Mouse (Mus musculus): ENCODE data around the gene Gm20219. TPM values are rescaled to one million over a fixed set of nuclear protein-coding genes. Genes with fewer than 3 reads are reported as not detected.

Gm20219 gene
- polyA plus RNA-seq (2015; fragmentation: Nextera tagmentation; extraction: Ambion mirVana): 0.08 and 0.14 TPM in 2 replicates

DNA sequence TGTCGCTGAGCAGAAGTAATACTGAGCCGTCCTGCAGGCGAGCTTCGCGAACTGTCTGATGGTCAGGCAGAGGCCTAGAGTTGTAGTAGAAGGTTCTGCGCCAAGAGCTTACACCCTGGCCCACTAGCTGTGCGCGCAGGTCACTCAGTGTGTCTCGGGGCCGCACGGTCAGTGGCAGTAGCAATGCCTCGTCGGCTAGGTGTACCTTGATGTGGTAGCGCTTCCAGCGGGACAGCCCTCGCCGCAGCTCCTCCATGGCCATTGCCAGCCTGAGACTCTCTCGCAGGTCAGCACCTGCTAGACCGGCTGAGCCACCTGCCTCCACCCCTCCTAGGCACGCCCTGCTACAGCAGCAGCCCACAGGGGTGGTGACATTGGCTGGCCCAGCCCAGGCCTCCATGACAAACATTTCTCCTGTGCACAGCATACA, at the start of gene Gm20219:
Gene Gm20219 (minus strand): TSS at position 266 of the 430 bp plus-strand sequence.
- ATAC-seq (ENCODE audit: low read depth): 0 out of 2 replicates have a peak, but pooled peaks have one; percentile 39
- WGBS (ENCODE audit: insufficient replicate concordance): 61% methylated on average over 20 of the region's 20 CpGs
- Histone ChIP-seq H3K4me1 (replicated peaks) (0 out of 2 replicates have a peak, but pooled peaks cover 2% of the 10 kb centered on the region), H3K9me3 (replicated peaks) (no peaks in the 10 kb centered on the region), H3K9ac (no peak within 1 kb of the TSS), H3K27ac (no peak within 1 kb of the TSS), H3K27me3 (no peaks in the 10 kb centered on the region), H3K36me3 (no peaks in the 10 kb centered on the region), H3K4me3 (replicated peaks) (no peak within 1 kb of the TSS), H3K4me2 (no peak within 1 kb of the TSS)
- DNase-seq: no peak

DNA sequence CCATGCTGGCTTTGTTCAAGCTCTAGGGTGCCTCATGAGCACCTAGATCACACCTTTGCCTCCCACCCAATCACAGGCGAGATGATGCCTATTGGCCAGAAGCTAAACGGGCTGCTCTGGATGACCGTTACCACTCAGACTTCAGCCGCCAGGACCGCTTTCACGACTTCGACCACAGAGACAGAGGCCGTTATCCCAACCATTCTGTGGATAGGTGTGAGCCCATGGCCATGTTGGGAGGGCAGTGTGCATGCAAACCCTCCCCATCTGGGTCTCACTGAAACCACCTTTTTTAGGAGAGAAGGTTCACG, 49.8 kb upstream of the Gm20219 start:
- Histone ChIP-seq H3K27ac (no peak overlapping the region), H3K27me3 (no peaks in the 10 kb centered on the region), H3K9me3 (replicated peaks) (no peaks in the 10 kb centered on the region), H3K36me3 (peaks cover 90% of the 10 kb centered on the region), H3K9ac (no peak overlapping the region), H3K4me1 (replicated peaks) (peaks cover 17% of the 10 kb centered on the region), H3K4me2 (no peak overlapping the region), H3K4me3 (replicated peaks) (no peak overlapping the region)
- ATAC-seq (ENCODE audit: low read depth): no peak
- 86% methylated on average over 9 of the region's 9 CpGs for WGBS (ENCODE audit: insufficient replicate concordance)
- DNase-seq: no peak

- Histone ChIP-seq H3K4me3 (replicated peaks) (no peak overlapping the region), H3K4me2 (no peak overlapping the region), H3K27ac (no peak overlapping the region), H3K4me1 (replicated peaks) (peaks cover 11% of the 10 kb centered on the region), H3K9ac (no peak overlapping the region), H3K9me3 (replicated peaks) (no peaks in the 10 kb centered on the region), H3K27me3 (no peaks in the 10 kb centered on the region), H3K36me3 (peaks cover 90% of the 10 kb centered on the region)
- ATAC-seq (ENCODE audit: low read depth): no peak
- 95% methylated on average over 28 of the region's 28 CpGs for WGBS (ENCODE audit: insufficient replicate concordance)
- DNase-seq: no peak
Observed at GRCm38 (mm10) chr17:56603186-56604069, 49.2 kb upstream of the Gm20219 start.

- DNase-seq (no peak), ATAC-seq (ENCODE audit: low read depth) (no peak)
- H3K9me3 ChIP-seq (replicated peaks): no peaks in the 10 kb centered on the region
- no peak overlapping the region for H3K4me2 ChIP-seq
- no peaks in the 10 kb centered on the region for H3K27me3 ChIP-seq
- 87% methylated on average over 8 of the region's 8 CpGs for WGBS (ENCODE audit: insufficient replicate concordance)
- H3K36me3 ChIP-seq: peaks cover 96% of the 10 kb centered on the region
- H3K27ac ChIP-seq: no peak overlapping the region
- no peak overlapping the region for H3K4me3 ChIP-seq (replicated peaks)
- H3K4me1 ChIP-seq (replicated peaks): peaks cover 16% of the 10 kb centered on the region
- H3K9ac ChIP-seq: no peak overlapping the region
Observed at GRCm38 (mm10) chr17:56593527-56594271, 39.5 kb upstream of the Gm20219 start.

DNA sequence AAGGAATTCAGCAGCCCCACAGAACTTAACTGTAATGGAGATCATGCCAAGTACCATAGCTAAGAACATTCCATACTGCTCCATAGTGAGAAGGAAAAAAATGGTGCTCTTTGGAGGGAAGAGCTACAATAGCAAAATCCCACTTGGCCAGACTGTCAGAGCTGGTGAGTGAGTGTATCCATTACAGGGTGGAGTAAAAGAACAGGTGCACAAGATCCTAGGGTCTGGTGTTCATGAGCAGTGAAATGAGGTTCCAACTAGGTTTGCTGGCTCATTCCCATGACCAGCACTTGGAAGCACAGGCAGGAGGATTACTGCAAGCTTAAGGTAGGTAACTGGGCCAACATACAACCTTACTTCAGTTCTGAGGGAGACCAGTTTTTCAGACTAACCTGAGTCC, 38.4 kb upstream of the Gm20219 start:
- Histone ChIP-seq H3K4me3 (replicated peaks) (no peak overlapping the region), H3K4me1 (replicated peaks) (peaks cover 25% of the 10 kb centered on the region), H3K9ac (no peak overlapping the region), H3K4me2 (no peak overlapping the region), H3K36me3 (peaks cover 100% of the 10 kb centered on the region), H3K9me3 (replicated peaks) (no peaks in the 10 kb centered on the region), H3K27ac (no peak overlapping the region), H3K27me3 (no peaks in the 10 kb centered on the region)
- DNase-seq (no peak), ATAC-seq (ENCODE audit: low read depth) (no peak)

GRCm38 (mm10) chr17:56588921-56589320, 34.7 kb upstream of the Gm20219 start:
- H3K4me3 ChIP-seq (replicated peaks): no peak overlapping the region
- ATAC-seq (ENCODE audit: low read depth): no peak
- no peak for DNase-seq
- WGBS (ENCODE audit: insufficient replicate concordance): 87% methylated on average over 4 of the region's 4 CpGs
- H3K4me1 ChIP-seq (replicated peaks): peaks cover 44% of the 10 kb centered on the region
- H3K9ac ChIP-seq: no peak overlapping the region
- peaks cover 79% of the 10 kb centered on the region for H3K36me3 ChIP-seq
- no peaks in the 10 kb centered on the region for H3K27me3 ChIP-seq
- H3K4me2 ChIP-seq: no peak overlapping the region
- no peaks in the 10 kb centered on the region for H3K9me3 ChIP-seq (replicated peaks)
- H3K27ac ChIP-seq: no peak overlapping the region

DNA sequence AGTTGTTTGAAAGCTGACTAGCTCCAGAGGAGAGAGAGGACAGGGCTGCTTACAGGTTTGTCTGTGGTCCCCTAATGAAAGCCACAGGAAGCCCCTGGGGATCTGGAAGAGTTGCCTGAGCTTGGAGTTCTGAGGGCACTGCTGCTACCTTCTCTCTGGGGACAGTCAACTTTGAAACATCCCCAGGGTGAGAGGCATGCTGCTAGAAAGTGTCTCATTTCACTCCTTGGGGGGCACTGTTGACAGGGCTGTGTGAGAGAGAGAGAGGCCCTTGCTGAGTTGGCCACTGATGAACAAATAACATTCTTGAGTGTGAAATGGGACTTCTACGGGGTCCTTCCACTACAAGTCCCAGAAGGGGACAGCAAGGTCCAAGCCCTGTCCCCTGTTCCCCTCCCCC, 33.6 kb upstream of the Gm20219 start:
- Histone ChIP-seq H3K27ac (peak overlapping the region; percentile 27; the same call in 1 of the 2 replicates), H3K4me2 (peak overlapping the region; percentile 92; the same call in 1 of the 2 replicates), H3K4me1 (replicated peaks) (peaks cover 51% of the 10 kb centered on the region), H3K27me3 (no peaks in the 10 kb centered on the region), H3K36me3 (peaks cover 70% of the 10 kb centered on the region), H3K4me3 (replicated peaks) (peak overlapping the region; percentile 95; the same call in 1 of the 2 replicates), H3K9ac (peak overlapping the region; percentile 40), H3K9me3 (replicated peaks) (no peaks in the 10 kb centered on the region)
- ATAC-seq (ENCODE audit: low read depth) (no peak), DNase-seq (no peak)
- WGBS (ENCODE audit: insufficient replicate concordance): 88% methylated on average over 1 of the region's 1 CpGs

DNA sequence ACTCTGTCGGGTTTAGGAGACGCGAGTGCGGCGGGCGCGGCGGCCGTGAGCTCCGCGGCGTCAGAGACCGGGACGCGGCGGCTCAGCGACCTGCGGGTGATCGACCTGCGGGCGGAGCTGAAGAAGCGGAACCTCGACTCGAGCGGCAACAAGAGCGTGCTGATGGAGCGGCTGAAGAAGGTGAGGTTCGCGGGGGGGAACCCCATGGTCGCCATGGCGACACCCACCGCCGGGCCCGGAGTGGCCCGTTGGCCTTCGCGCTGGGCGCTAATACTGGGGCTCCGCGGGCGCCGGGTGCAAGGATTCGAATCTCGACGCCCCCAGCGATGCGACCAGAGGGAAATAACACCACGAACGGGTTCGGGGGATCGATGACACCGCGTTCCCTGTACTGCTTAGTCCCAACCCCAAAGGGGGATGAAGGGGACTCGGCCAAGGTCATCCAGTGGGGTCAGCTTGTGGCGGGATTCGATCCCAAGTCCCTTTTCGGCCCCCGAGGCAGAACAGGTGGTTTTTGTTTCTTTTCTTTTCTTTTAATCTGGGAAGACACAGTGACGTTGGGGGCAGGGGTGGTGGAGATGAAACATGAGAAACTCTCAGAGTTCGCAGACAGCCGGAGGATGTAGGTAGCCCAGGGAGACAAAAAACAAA, 31.1 kb upstream of the Gm20219 start:
- Histone ChIP-seq H3K27me3 (no peaks in the 10 kb centered on the region), H3K4me1 (replicated peaks) (peaks cover 65% of the 10 kb centered on the region), H3K9ac (peak overlapping the region; percentile 95), H3K27ac (peak overlapping the region; percentile 96), H3K4me2 (peak overlapping the region; percentile 92), H3K9me3 (replicated peaks) (no peaks in the 10 kb centered on the region), H3K4me3 (replicated peaks) (peak overlapping the region; percentile 95), H3K36me3 (peaks cover 70% of the 10 kb centered on the region)
- ATAC-seq (ENCODE audit: low read depth) (peak; percentile 10; the same call in 1 of the 2 replicates), DNase-seq (peak; percentile 37)
- WGBS (ENCODE audit: insufficient replicate concordance): under 1% methylated on average over 61 of the region's 61 CpGs

DNA sequence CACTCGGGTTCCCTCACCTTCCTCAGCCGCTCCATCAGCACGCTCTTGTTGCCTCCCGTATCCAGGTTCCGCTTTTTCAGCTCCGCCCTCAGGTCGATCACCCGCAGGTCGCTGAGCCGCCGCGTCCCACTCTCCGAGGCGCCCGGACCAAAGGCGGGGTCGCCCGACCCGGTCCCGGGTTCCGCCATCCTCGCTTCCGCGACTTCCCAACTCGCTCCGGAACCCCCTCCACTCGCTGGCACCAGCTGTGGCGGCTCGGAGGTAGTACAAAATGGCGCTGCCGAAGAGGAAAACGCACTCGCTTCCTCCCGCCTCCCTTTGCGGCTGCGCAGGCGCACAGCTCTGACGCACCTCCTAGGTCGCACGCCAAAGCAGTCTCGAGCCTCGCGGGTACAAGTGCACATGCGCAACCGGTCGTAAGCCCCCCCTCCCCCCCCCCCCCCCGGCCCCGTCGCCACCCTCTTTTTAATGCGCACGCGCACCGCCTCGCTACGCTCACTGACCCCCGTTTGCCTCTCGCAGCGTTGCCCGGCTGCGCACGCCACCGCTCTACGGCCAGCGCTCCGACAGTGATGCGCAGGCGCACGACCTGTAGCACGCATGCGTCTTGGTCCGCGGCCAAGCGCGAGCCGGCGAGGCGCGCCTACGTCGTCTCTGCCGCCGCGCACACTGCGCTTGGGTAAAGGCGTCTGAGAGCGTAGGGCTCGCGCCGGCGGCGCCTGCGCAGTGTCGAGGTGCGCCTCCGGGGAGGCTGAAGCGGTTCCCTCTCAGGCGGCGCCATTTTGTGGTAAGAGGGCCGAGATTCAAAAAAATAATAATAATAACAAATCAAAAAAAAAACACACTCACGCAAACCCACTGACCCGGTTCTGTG, 30.3 kb upstream of the Gm20219 start, which contains the start of the genes Safb2 and Safb:
Gene Safb2 (minus strand): TSS at position 329 of the 874 bp plus-strand sequence.
Gene Safb (plus strand): TSS at position 569 of the 874 bp plus-strand sequence.
- ATAC-seq (ENCODE audit: low read depth) (peak; percentile 94), DNase-seq (peak; percentile 98)
- peaks cover 70% of the 10 kb centered on the region for H3K36me3 ChIP-seq
- peak within 1 kb of the TSS; percentile 92 for H3K4me2 ChIP-seq
- H3K27me3 ChIP-seq: no peaks in the 10 kb centered on the region
- peak within 1 kb of the TSS; percentile 95 for H3K9ac ChIP-seq
- peak within 1 kb of the TSS; percentile 95 for H3K4me3 ChIP-seq (replicated peaks)
- under 1% methylated on average over 95 of the region's 101 CpGs for WGBS (ENCODE audit: insufficient replicate concordance)
- peaks cover 68% of the 10 kb centered on the region for H3K4me1 ChIP-seq (replicated peaks)
- H3K27ac ChIP-seq: peak within 1 kb of the TSS; percentile 96
- H3K9me3 ChIP-seq (replicated peaks): no peaks in the 10 kb centered on the region

GRCm38 (mm10) chr17:56583611-56584256, 29.5 kb upstream of the Gm20219 start:
- H3K4me1 ChIP-seq (replicated peaks): peaks cover 64% of the 10 kb centered on the region
- H3K36me3 ChIP-seq: peaks cover 70% of the 10 kb centered on the region
- ATAC-seq (ENCODE audit: low read depth) (no peak), DNase-seq (peak; percentile 34)
- WGBS (ENCODE audit: insufficient replicate concordance): under 1% methylated on average over 33 of the region's 33 CpGs
- H3K27ac ChIP-seq: peak overlapping the region; percentile 96
- peak overlapping the region; percentile 92 for H3K4me2 ChIP-seq
- H3K4me3 ChIP-seq (replicated peaks): peak overlapping the region; percentile 95
- H3K9ac ChIP-seq: peak overlapping the region; percentile 94
- no peaks in the 10 kb centered on the region for H3K9me3 ChIP-seq (replicated peaks)
- H3K27me3 ChIP-seq: no peaks in the 10 kb centered on the region
